Mouse (Mus musculus) erythroid progenitor cell, adult 5-6 weeks (primary cell): ENCODE results near the gene Necap1. TPM values are rescaled to one million over a fixed set of nuclear protein-coding genes. Genes with fewer than 3 reads are reported as not detected.

Source experiments
- ATAC-seq: replicated peaks from 2 replicates; pipeline ENCODE4 v1.8.0; 2016; ENCODE audit warnings: moderate number of reproducible peaks, mild to moderate bottlenecking, moderate TSS enrichment, inconsistent platforms; ENCODE audit not compliant: poor library complexity, low FRiP score, severe bottlenecking
- total RNA-seq, 2 experiments: library from RNA; stranded (forward) in 1 of 2; stranded (reverse) in 1 of 2; fragments of 150-400 nt in 1 of 2; fragments of 186-747, 209-891 nt in 1 of 2; gene quantifications; 2 replicates each; pipeline versions ENCODE4 v1.2.3 to v1.2.4; 2015 to 2017; ENCODE audit warnings: low replicate concordance in 2 of 2

The Necap1 gene
- total RNA-seq (2015; ENCODE audit: low replicate concordance) (15.1 and 22.7 TPM in 2 replicates), total RNA-seq (2017; ENCODE audit: low replicate concordance) (8.4 and 18.9 TPM in 2 replicates)

DNA sequence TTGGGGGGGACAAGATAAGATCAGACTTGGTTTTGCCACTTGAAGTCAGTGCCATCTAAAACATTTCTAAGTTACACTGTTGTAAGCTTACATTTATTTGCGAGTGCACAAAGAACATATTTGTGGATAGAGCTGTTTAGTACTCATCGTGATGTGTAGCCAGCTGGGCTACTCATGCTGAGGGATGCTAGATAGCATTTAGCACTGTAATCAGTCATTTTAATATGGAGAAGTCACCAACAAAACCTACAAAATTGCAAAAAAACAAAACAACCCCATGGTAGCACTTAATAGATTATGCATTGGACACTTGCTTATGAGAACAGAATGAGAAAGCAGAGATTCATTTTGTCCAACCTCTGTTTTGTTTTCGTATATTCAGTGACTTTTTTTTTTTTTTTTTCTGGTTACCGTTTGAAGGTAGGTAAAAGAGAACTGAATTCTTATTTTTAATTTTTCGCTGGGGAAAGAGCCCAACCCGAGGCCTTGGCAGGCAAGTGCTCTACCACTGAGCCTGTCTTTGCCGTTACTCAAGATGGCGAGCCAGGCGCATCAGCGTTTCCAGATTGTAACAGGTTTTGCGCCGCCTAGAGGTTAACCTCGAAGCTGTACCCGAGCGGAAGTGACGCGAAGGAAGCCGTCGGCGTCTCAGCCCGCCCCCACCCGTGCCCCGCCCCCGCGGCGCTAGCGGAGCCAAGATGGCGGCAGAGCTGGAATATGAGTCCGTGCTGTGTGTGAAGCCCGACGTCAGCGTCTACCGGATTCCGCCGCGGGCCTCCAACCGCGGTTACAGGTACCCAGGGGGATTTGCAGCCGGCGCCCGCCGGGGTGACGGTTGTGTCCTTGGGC is at the start of gene Necap1:
Gene Necap1 (plus strand): TSS at position 604 of the 849 bp plus-strand sequence.
- peak; percentile 97 for ATAC-seq

DNA sequence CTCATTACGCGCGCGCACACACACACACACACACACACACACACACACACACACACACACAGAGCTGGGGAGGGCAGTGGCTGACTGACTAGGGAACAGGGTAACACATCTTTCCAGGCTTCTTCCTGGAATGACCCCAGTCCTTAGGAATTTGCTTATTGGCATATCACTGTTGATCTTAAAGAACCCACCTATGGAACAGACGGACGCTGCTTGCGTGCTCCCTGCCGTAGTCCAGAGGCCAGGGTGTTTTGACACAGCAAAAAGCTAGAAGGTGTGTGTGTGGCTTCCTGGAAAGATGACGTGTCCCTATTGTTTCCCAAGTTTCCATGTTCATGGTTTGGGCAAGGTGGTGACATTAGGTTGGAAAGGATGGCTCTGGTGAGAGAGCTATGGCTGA is 49.1 kb upstream of the Necap1 start:
- ATAC-seq = no peak

DNA sequence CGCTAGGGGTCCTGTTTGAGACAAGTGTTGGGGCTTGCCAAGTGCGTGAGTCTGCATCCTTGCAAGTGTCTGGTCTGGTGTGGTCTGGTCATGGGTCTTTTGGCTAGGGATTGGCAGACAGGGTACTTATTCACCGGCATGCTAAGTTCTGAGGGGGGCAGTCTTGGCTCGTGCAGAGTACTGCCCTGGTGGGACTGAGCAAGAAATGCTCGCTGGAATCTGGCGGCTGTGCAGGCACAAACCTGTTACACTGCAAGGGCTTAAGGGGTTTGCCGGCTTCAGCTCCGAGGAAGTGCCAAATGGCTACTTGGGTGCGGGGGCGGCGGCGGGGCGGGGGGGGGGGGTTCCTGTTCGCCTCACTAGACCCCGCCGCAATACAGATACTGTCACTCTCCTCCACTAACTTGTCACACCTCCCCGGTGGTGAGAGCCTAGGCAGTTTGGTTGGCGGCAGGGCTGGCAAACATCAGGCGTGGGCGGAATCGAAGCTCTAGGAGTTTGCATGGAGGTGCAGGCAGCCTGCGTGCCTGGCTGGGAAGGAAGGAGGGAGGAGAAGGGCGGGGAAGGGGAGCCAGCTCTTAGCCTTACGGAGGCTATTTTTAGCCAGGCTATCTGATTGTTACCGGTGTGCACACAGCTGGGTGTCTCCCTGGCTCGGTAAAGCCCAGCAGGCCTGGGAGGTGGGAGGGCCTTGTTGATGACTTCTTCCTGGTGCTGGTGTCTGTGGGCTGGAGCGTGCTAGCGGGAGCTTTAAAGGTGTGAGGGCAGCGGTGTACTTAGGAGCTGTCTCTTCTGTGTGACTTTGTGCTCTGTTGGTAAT is 48.1 kb upstream of the Necap1 start:
- peak; percentile 92 for ATAC-seq

DNA sequence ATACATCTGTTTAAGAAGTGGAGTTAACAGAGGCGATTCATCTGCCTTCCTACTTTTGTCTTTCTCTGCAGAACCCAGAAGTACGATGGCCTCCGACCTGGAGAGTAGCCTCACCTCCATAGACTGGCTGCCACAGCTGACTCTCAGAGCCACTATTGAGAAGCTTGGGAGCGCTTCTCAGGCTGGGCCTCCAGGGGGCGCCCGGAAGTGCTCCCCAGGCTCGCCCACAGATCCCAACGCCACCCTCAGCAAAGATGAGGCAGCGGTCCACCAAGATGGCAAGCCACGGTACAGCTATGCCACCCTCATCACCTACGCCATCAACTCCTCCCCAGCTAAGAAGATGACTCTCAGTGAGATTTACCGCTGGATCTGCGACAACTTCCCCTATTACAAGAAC is 46.2 kb upstream of the Necap1 start:
- ATAC-seq = peak; percentile 72

DNA sequence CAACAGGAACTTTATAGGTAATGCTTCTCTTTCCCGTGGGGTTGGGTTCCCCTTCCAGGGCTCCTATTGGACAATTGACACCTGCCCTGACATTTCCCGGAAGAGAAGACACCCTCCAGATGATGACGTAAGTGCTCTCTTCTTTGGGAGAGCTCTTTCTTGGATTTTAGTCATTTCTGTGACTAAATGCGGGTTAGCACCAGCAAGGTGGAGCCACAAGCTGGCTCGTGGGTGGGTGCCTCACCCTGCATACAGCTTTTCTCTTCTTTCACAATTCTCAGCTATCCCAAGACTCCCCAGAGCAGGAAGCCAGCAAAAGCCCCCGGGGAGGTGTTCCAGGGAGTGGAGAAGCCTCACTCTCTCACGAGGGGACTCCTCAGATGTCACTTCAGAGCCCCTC is 41.4 kb upstream of the Necap1 start:
- ATAC-seq = no peak

DNA sequence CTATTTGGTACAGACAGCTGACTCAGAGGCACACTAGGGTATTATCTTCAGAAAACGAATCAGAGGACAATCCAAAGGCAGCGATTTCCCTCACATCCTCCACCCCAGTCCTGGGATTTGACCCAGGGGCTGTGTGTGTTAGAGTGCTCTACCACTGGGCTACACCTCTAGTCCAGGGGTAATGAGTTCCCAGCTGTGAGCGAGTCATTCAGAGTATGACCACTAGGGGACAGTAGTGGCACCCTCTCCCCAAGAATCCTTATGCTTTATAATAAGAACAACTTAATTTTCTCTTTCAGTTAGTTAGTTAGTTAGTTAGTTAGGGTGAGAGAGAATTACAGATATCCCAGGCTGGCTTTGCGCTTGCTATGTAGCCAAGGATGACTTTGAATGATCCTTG is 39.9 kb upstream of the Necap1 start:
- peak; percentile 86 for ATAC-seq

DNA sequence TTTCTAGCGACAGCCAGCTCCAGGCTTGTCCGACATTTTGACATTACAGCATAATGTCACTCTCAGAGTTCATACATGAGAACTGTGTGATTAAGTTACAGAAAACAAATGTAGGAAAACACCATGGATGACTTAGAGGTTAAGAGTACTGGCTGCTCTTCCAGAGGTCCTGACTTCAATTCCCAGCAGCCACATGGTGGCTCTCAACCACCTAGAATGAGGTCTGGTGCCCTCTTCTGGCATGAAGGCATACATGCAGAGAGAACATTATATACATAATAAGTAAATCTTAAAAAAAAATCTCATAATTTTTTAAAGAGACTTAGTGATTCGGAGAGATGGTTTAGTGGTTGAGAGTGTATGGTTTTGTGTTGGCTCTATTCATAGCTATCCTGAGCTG is 37.3 kb upstream of the Necap1 start:
- no peak for ATAC-seq

DNA sequence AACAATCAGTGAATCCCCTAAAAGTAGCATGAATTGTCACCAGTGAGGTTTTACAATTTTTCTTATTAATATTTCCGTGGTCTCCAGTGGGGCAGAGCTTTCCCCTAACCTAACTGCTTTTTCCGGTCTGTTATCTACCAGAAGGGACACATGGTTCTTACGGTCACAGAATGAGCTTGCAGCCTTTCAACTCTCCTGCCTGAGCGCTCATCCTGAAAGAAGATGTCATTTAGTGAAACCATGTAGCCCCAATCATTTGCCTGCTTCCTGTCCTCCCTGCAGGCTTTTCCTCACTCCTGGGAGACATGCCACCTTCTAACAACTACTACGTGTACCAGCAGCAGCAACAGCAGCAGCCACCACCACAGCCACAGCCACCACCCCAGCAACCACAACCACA is 36.7 kb upstream of the Necap1 start:
- ATAC-seq = no peak

DNA sequence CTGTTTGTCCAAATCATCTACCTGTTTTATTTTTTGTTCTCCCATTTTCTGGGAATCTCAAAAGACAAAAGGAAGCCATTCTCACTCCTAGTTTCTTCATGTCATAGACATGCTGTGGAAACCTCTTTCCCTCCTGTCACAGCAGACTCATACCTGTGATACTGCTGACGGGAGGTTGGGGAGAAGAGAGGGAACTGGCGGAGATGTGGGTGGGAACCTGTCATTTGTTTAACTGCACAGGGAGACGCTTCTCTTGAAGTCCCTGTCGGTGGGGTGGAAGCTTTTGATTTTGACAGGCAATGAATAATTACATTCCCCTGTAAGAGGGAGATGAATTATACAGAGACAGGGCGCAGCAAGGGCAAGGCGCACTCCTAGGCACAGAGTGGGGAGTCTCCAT is 30.5 kb upstream of the Necap1 start:
- ATAC-seq = no peak

DNA sequence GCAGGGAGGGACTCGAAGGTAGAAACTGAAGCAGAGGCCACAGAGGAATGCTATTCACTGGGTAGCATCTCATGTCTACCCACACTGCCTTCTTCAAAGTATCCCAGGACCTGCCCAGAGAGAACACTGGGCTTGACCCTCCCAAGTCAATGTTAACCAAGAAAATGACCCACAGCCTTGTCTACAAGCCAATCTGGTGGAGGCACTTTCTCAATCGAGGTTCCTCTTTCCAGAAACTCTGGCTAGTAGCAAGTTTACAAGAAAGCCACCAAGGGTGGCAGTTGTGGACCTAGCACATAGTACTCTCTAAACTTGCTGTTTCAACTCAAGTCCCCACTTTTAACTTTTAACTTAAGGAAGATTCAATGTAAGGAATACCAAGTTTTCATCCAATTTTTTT is 21.6 kb upstream of the Necap1 start:
- no peak for ATAC-seq

DNA sequence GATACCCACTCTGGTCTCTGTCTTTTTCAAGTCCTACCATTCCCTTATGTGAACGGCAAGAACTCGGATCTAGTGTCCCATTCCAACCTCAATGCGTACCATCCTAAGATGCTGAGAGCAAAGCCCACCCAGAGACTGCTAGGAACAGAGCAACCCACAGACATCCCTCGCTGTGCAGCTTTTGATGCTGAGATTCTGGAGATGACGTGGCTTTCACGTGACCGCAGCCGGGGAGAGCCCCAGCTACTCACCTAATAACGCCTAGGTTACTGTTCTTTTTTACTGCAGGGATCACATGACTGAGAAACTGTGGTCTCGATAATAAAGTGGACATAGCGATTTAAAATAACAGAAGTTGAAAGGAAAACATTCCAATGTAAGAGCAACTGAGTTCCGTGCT is 19.7 kb upstream of the Necap1 start:
- ATAC-seq = no peak

DNA sequence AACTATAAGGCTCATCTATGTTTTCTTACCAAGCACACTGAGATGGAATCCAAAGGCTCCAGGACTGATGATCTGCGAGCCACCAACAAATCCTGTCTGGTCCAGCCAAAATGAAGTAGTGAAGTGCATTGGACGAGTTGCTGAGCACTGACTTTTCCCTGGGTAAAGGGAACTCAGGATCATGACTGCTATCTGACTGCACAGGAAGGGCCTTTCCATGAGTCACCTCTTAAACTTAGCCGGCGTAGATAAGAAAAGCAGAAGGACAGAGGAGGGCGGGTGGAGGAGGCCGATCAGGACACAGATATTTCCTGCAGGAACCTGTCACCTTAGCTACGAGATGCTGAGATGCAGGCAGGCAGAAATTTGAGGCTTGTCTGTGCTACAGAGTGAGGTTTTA is 18.3 kb upstream of the Necap1 start, which contains the start of gene C3ar1:
Gene C3ar1 (minus strand): TSS at position 207 of the 400 bp plus-strand sequence.
- no peak for ATAC-seq

DNA sequence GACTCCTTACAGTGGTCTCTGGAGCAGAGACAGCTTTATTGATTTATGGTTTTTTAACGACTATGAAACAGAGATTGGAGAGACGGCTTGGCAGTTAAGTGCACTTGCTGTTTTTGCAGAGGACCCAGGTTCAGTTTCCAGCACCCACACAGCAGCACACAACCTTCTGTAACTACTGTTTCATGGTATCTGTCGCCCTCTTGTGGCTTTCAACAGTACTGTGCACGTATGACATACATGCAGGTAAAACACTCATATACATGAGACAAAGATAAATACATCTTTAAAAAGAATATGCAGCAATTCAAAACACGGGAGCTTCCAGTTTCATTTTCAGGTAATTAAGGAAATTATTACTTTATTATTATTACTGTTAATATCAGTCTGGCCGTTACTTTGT is 11.8 kb upstream of the Necap1 start:
- ATAC-seq = no peak

DNA sequence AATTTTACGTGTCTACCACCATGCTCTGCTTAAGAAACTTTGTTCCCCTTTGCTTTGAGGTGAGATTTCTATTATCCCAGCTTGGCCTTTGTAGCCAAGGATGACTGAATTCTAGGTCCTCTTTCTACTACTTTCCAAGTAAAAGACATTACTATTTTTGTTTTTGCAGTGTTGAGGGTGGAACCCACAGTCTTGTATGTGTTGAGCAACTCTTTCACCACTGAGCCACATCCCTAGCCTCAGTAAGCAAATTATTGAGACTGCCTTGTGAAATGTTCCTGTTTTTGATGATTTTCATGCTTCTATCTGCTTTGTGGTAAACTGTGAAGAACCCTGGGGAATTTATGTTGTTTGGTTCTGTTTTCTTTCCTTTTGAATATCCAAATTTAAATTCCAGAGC is 11.4 kb upstream of the Necap1 start:
- ATAC-seq = no peak

DNA sequence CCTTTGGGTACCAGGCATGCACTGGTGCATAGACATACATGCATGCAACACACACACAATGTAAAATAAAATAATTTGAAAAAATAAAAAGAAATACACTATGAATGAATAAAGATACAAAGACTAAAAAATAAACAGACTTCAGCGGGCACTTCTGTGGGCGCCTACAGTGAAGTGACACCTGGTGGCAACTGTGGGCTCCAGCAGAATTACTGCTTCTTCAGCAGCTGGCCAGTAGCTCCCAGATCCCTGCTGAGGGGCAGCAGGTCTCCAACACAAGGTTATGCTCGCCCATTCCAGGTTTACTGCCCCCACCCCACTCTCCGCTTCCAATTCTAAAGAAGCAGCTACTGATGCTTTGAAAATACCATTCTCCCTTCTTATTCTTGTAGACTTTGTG is 6.4 kb upstream of the Necap1 start:
- no peak for ATAC-seq

DNA sequence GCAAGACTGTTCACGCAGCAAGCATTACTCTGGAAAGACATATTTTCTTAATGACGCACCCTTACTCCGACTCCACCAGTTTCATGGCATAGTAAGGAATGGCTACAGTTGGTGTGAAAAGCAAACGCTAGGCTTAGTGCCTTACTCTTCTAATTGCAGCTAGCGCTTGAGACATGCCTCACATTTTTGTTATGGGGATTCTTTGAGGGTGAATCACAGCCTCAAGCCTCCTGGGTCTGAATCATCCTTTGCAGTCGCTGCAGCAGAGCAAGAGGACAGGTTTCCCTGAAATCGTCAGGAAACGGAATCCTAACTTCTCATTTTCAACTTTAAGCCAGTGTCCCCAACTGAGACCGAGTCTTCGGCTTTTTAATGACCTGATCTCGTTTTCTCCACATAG is 4.4 kb upstream of the Necap1 start:
- ATAC-seq = no peak

DNA sequence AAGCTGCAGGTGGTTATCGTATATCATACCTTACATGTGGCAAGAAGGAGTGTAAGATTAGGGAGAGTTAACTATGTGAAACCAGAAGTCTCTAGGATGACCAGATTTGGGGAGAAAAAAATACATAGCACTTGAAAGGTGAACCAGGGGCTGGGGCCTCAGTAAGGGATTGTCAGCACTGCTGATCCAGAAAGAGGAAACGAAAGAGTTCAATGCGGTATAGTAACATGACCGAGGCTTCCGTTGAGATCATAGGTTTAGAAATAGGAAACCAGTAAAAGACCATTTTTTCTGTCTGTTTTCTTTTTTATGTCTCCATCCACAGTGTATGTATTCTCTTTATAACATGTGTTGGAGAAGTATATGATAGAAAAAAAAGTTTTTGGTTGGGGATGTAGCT is 1.5 kb upstream of the Necap1 start:
- no peak for ATAC-seq

DNA sequence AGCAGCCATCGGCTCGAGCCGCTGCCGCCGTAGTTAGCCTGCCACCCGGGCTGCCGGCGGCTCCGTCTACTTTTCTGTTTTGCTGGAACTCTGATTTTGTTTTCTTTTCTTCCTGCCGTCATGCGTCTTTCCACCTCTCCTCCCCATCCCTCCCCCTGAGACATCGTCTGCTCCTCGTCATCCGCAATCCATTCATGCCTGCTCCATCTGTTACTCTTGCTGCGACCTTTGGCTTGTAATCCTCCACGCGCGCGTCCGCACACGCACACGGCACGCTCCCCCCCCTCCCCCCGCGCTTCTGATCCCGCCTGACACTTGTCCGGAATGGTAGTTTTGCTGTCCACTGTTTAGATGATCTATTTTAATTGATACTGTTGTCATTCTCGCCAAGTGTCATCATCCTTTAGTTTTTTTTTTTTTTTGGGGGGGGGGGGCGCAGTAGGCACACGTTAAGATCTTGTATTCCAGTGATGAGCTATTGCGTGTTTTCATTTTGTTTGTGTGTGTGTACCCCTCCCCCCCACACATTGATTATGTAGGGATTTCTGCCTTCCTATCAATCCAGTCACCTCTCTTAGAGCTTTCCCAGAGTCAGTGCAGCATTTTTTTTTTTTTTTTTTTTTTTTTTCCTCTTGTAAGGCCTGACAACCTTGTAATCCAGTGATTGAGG is 581 bp downstream of the Necap1 start:
- ATAC-seq = peak; percentile 63; the same call in 1 of the 2 replicates

DNA sequence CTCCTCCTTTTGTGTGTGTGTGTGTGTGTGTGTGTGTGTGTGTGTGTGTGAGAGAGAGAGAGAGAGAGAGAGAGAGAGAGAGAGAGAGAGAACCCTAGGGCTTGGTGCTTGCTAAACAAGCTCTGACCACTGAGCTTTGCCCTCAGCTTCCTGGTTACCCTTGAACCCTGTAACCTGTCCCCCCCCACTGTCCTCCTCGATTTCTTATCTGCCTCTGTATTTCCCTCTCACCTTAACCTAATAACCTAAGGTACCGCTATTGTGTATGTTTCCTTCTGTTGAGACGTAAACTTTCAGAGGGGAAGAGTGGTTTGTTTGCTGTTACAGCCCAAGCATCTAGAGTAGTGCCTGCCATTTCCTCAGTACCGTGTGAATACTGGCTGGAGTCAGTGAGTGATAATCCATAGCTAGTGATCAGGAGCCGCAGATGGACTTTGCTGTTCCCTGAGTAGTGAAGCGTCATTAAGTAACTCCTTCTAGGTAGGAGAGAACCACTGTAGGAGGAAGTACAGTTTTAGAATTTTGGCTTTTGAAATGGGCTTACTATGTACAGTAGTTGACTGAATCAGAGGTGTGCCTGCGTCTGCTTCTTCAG is 5.0 kb downstream of the Necap1 start:
- ATAC-seq = no peak
